Mouse (Mus musculus): ENCODE results near the gene Ndufa5.

Gene Ndufa5

DNA sequence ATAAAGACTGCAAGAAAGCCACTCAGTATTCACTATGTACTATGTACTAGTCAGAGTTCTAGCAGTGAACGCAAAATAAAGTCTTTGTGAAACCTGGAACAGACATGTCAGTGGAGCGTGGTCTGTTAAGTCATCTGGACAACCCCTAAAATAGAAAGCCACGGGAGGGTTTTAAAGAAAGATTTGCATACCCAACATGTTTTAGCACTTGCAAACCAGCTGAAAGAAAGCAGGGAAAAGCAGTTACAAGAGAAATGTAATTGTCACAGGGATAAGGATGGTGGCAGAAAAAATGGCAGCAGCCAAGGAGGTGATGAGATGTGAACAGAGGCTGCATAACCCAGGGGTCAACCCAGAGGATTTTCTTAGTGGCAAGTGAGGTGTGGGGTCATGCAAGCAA lies 2.1 kb downstream of the Ndufa5 start:
- no peak for DNase-seq (ENCODE audit: low spot score in 2 of 2)

DNA sequence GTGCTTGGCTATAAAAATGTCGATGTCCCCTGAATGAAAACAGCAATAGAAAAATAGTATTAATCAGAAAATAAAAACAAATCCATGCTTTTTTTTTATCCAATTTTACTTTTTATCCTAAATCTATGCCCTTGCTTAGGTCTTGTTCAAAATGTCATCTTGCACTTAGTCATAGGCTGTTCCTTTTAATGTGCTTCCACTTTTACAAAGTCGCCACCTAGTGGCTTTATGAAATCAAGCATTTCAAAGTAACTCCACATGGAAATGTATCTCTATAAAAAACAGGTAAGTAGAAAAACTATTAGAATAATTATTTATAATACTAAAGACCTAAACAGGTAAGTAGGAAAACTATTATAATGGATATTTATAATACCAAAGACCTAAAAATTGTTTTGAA lies 11.6 kb downstream of the Ndufa5 start:
- DNase-seq (ENCODE audit: low spot score in 2 of 2): no peak

DNA sequence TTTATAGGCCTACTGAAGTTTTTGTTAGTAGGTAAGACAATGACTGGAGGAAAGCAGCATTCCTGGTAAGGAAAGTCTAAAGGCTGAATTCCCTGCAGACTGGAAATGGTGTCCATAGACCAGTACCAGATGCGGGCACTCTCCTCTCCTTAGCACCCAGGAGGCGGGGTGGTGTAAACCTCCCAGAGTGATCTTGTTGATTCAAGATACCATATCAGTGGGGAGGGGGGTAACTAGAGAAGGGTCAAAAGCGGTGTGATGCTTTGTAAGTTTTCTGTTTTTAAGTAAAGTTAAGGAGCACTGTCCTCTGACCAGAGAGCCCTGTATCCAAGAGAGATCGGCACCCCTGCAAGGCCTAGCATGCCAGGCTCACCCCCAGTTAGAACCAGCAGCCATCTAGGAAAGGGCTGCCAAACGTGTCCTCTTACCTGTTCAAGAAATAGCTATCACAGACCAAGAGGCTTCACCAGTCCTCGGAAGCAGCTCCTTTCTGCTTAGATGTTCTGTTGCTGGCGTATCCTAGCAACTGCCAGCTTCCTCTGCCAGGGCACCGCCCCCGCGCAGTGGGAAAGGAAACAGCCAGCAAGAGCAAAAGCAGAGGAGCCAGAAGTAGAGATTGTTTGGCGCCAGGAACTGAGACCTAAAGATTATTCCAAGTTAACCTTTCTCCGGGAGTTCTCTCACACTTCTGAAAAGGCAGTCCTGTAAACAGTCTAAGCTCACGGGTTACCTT lies 13.1 kb downstream of the Ndufa5 start, which contains the start of gene Iqub:
Gene Iqub (minus strand): TSS at position 516 of the 733 bp plus-strand sequence.
- DNase-seq (ENCODE audit: low spot score in 2 of 2): no peak

GRCm38 (mm10) chr6:24504141-24504540 lies 23.7 kb downstream of the Ndufa5 start:
- DNase-seq (ENCODE audit: low spot score in 2 of 2): no peak

DNA sequence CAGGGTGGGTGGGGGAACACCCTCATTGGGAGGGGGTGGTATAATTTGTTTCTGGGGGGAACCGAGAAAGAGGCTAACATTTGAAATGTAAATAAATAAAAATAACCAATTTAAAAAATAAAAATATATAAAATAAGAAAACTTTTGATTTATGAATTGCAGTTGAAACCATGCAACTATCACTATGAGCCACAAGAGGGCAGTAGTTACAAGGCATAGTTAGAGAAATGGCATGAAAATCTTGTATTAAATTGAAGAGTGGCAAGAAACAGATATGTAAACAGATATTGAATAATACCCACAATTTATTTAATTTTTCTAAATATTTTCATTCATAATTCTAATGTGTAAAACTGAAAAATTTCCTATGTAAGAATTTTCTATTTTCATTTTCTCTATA lies 37.5 kb downstream of the Ndufa5 start:
- DNase-seq (ENCODE audit: low spot score in 2 of 2): no peak

DNA sequence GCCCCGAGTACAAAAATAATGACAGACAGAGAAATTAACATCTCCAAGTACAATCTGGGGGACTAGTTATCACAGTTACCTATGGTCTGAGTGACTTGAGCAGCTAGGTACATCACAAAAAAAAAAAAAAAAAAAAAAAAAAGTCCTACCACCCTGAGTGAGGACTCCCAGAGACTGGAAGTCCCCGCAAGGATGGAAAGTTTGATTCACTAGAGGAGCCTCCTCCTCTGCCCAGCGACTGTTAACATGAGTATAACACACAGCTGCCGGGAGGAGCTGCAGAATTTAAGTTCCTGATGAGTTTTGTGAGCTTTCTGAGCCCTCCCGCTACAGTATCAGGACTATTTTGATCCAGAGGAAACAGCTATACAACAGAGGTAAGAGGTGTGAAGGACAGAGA lies 41.3 kb downstream of the Ndufa5 start:
- DNase-seq (ENCODE audit: low spot score in 2 of 2): no peak

DNA sequence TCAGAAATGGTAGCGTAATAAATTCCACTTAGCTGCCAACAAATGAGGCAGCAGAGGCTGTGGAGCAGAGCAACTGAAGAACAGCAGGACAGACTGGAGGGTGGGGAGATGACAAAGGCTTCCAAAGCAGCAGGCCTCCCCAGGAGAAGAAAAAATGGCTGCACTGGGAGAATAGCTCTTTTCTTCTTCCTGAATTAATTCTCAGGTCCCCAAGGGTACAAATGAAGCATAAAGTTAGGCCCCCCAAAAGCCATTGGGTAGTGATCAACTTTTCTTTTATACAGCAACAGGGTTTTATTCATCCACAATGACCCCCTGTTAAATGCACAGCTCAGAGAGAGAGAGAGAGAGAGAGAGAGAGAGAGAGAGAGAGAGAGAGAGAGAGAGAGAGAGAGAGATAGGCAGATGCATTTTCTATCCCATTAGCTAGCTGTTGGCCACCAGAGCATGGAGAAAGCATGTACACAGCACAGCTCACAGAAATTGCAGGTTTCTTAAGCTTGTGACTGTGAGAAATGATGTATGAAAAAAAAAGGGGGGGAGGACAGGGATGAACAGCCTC lies 57.2 kb downstream of the Ndufa5 start:
- DNase-seq (ENCODE audit: low spot score in 2 of 2): no peak

GRCm38 (mm10) chr6:24470135-24470534 lies 57.7 kb downstream of the Ndufa5 start:
- no peak for DNase-seq (ENCODE audit: low spot score in 2 of 2)

Measured in spleen, postnatal 4 days (tissue).